Mouse (Mus musculus) CH12.LX (cell line): ENCODE measurements around the gene Dkk3. TPM values are rescaled to one million over a fixed set of nuclear protein-coding genes. Genes with fewer than 3 reads are reported as not detected.

Experiments
- DNase-seq: peaks from one replicate; pipeline ENCODE4 v3.0.0-alpha.2; 2013; ENCODE audit errors: extremely low read depth
- H3K27ac ChIP-seq: 2 replicates; pipeline ENCODE4 v1.5.1; 2012; ENCODE audit warnings: low read depth, mild to moderate bottlenecking, control low read depth, moderate library complexity; ENCODE audit not compliant: insufficient read depth
- H3K27me3 ChIP-seq: replicated peaks from 2 replicates; pipeline ENCODE3; 2012; ENCODE audit warnings: inconsistent platforms
- H3K36me3 ChIP-seq, 2 experiments: replicated peaks in 1 of 2; 2 replicates each; pipeline versions ENCODE3 to v1.6.1; 2012; ENCODE audit warnings: inconsistent platforms in 1 of 2, low read length in 1 of 2, mild to moderate bottlenecking in 1 of 2, mixed read lengths in 1 of 2, moderate library complexity in 1 of 2; ENCODE audit not compliant: control insufficient read depth in 1 of 2, insufficient read depth in 1 of 2
- H3K4me1 ChIP-seq, 2 experiments: 2 replicates each; pipeline ENCODE4 v1.6.1; 2012; ENCODE audit warnings: inconsistent platforms in 1 of 2, moderate library complexity in 1 of 2; ENCODE audit not compliant: insufficient read depth in 2 of 2, control insufficient read depth in 1 of 2
- H3K4me2 ChIP-seq: 2 replicates; pipeline ENCODE4 v1.6.1; 2012; ENCODE audit warnings: low read depth, mild to moderate bottlenecking, control low read depth; ENCODE audit not compliant: poor library complexity, insufficient read depth, severe bottlenecking
- H3K4me3 ChIP-seq, 3 experiments: fragments of 150-350 bp in 1 of 3; sonication (generic) in 1 of 3; replicated peaks in 1 of 3; 2 replicates each; pipeline versions ENCODE3 to v1.5.1; 2011 to 2012; ENCODE audit warnings: low read depth in 2 of 3, low read length in 2 of 3, mild to moderate bottlenecking in 2 of 3, moderate library complexity in 2 of 3, control low read depth in 1 of 3, improper control_type of control experiment in 1 of 3, inconsistent platforms in 1 of 3, mixed read lengths in 1 of 3; ENCODE audit not compliant: poor library complexity in 1 of 3
- H3K79me2 ChIP-seq: replicated peaks from 2 replicates; pipeline ENCODE4 v1.6.1; 2012; ENCODE audit warnings: mild to moderate bottlenecking, moderate library complexity; ENCODE audit not compliant: control insufficient read depth, poor library complexity, insufficient read depth, severe bottlenecking; ENCODE audit errors: extremely low read depth
- H3K9ac ChIP-seq: 2 replicates; pipeline ENCODE4 v1.6.1; 2012; ENCODE audit warnings: low read depth, mild to moderate bottlenecking, control low read depth, moderate library complexity; ENCODE audit not compliant: insufficient read depth
- H3K9me3 ChIP-seq: replicated peaks from 2 replicates; pipeline ENCODE3; 2012; ENCODE audit warnings: low read length, inconsistent platforms, mixed read lengths
- BHLHE40 ChIP-seq: IDR thresholded peaks from 2 replicates; pipeline ENCODE4 v1.6.1; 2011; ENCODE audit warnings: mild to moderate bottlenecking, low read depth, low read length, improper control_type of control experiment
- CHD1 ChIP-seq: IDR thresholded peaks from 2 replicates; pipeline ENCODE4 v1.6.1; 2012; ENCODE audit warnings: low read depth, low read length, improper control_type of control experiment, inconsistent platforms
- CHD2 ChIP-seq: IDR thresholded peaks from 2 replicates; pipeline ENCODE4 v1.6.1; 2011; ENCODE audit warnings: low read length, improper control_type of control experiment
- CTCF ChIP-seq, 2 experiments: IDR thresholded peaks in 1 of 2; conservative IDR thresholded peaks in 1 of 2; 2 replicates each; pipeline ENCODE4 v1.5.1; 2011 to 2012; ENCODE audit warnings: low read depth in 2 of 2, low read length in 2 of 2, improper control_type of control experiment in 1 of 2, inconsistent platforms in 1 of 2, mild to moderate bottlenecking in 1 of 2, moderate library complexity in 1 of 2
- E2F4 ChIP-seq: IDR thresholded peaks from 2 replicates; pipeline ENCODE4 v1.6.1; 2011; ENCODE audit warnings: low read depth, low read length, improper control_type of control experiment; ENCODE audit not compliant: insufficient replicate concordance
- ELF1 ChIP-seq: IDR thresholded peaks from 2 replicates; pipeline ENCODE4 v1.6.1; 2014; ENCODE audit warnings: low read depth, mild to moderate bottlenecking, inconsistent platforms, low read length, improper control_type of control experiment
- EP300 ChIP-seq: IDR thresholded peaks from 2 replicates; pipeline ENCODE4 v1.6.1; 2011; ENCODE audit warnings: low read length, improper control_type of control experiment
- ETS1 ChIP-seq: conservative IDR thresholded peaks from 2 replicates; pipeline ENCODE4 v1.6.1; 2012; ENCODE audit warnings: low read depth, mild to moderate bottlenecking, inconsistent platforms, low read length, improper control_type of control experiment, moderate library complexity
- HCFC1 ChIP-seq: IDR thresholded peaks from 2 replicates; pipeline ENCODE4 v1.6.1; 2012; ENCODE audit warnings: low read depth, mild to moderate bottlenecking, inconsistent platforms, low read length, improper control_type of control experiment
- IRF4 ChIP-seq: IDR thresholded peaks from 2 replicates; pipeline ENCODE4 v1.6.1; 2014; ENCODE audit warnings: low read depth, mild to moderate bottlenecking, inconsistent platforms, low read length, improper control_type of control experiment
- JUND ChIP-seq: conservative IDR thresholded peaks from 2 replicates; pipeline ENCODE4 v1.6.1; 2011; ENCODE audit warnings: low read depth, low read length, improper control_type of control experiment
- KAT2A ChIP-seq: IDR thresholded peaks from 2 replicates; pipeline ENCODE4 v1.6.1; 2012; ENCODE audit warnings: low read length, improper control_type of control experiment, inconsistent platforms; ENCODE audit not compliant: insufficient replicate concordance
- MAX ChIP-seq: IDR thresholded peaks from 2 replicates; pipeline ENCODE4 v1.6.1; 2011; ENCODE audit warnings: low read length, improper control_type of control experiment
- MAZ ChIP-seq: IDR thresholded peaks from 2 replicates; pipeline ENCODE4 v1.6.1; 2012; ENCODE audit warnings: low read depth, mild to moderate bottlenecking, inconsistent platforms, low read length, improper control_type of control experiment, moderate library complexity
- MEF2A ChIP-seq: IDR thresholded peaks from 2 replicates; pipeline ENCODE4 v1.6.1; 2014; ENCODE audit warnings: low read depth, mild to moderate bottlenecking, inconsistent platforms, low read length, improper control_type of control experiment, borderline replicate concordance
- MYC ChIP-seq: IDR thresholded peaks from 2 replicates; pipeline ENCODE4 v1.6.1; 2011; ENCODE audit warnings: low read depth, mild to moderate bottlenecking, improper control_type of control experiment, low read length
- NRF1 ChIP-seq: IDR thresholded peaks from 2 replicates; pipeline ENCODE4 v1.6.1; 2014; ENCODE audit warnings: low read depth, mild to moderate bottlenecking, inconsistent platforms, low read length, improper control_type of control experiment, moderate library complexity
- PAX5 ChIP-seq: IDR thresholded peaks from 2 replicates; pipeline ENCODE4 v1.6.1; 2012; ENCODE audit warnings: low read length, inconsistent platforms, mixed read lengths
- POLR2A ChIP-seq: IDR thresholded peaks from 2 replicates; pipeline ENCODE4 v1.6.1; 2011; ENCODE audit warnings: low read depth, mild to moderate bottlenecking, improper control_type of control experiment, low read length
- POLR2AphosphoS2 ChIP-seq: IDR thresholded peaks from 2 replicates; pipeline ENCODE4 v1.6.1; 2011; ENCODE audit warnings: low read depth, low read length, improper control_type of control experiment
- SIN3A ChIP-seq: IDR thresholded peaks from 2 replicates; pipeline ENCODE4 v1.6.1; 2012; ENCODE audit warnings: low read length, improper control_type of control experiment, inconsistent platforms
- UBTF ChIP-seq: IDR thresholded peaks from 2 replicates; pipeline ENCODE4 v1.6.1; 2012; ENCODE audit warnings: low read depth, mild to moderate bottlenecking, inconsistent platforms, low read length, improper control_type of control experiment, moderate library complexity
- USF1 ChIP-seq: IDR thresholded peaks from 2 replicates; pipeline ENCODE4 v1.6.1; 2014; ENCODE audit warnings: low read depth, mild to moderate bottlenecking, inconsistent platforms, low read length, improper control_type of control experiment
- USF2 ChIP-seq: conservative IDR thresholded peaks from 2 replicates; pipeline ENCODE4 v1.6.1; 2011; ENCODE audit warnings: low read depth, low read length, improper control_type of control experiment
- ZKSCAN1 ChIP-seq: IDR thresholded peaks from 2 replicates; pipeline ENCODE4 v1.6.1; 2012; ENCODE audit warnings: low read depth, inconsistent platforms, low read length, improper control_type of control experiment, borderline replicate concordance
- dilution Hi-C: fragments of 300-500 bp; cut with MboI; formaldehyde crosslinking; loops from 2 replicates; pipeline ENCODE4 v1.14.3; 2020; ENCODE audit warnings: low sequenced_read_pairs; ENCODE audit not compliant: extremely low pct_unique_long_range_greater_than_20kb, extremely low pct_ligation_motif_present
- in situ Hi-C: fragments of 300-500 bp; cut with MboI; formaldehyde crosslinking; loops from 3 replicates; pipeline ENCODE4 v1.14.3; 2019; ENCODE audit warnings: low sequenced_read_pairs, low pct_ligation_motif_present, low pct_unique_long_range_greater_than_20kb, mixed read lengths
- polyA plus RNA-seq: library from polyadenylated mRNA; unstranded; fragments of >175 nt; gene quantifications from 2 replicates; pipeline ENCODE4 v1.2.1, GENCODE M21; 2012; ENCODE audit warnings: low read depth; ENCODE audit not compliant: insufficient read length
- total RNA-seq, 2 experiments: library from RNA; depleted of rRNA; stranded (reverse); fragments of 300-350 nt in 1 of 2; fragments of >200 nt in 1 of 2; gene quantifications; 2 replicates each; pipeline ENCODE4 v1.2.3; 2012 to 2014

Gene Dkk3
- total and polyA plus RNA-seq, 3 experiments: 0.38 to 0.55 (median 0.54) TPM

DNA sequence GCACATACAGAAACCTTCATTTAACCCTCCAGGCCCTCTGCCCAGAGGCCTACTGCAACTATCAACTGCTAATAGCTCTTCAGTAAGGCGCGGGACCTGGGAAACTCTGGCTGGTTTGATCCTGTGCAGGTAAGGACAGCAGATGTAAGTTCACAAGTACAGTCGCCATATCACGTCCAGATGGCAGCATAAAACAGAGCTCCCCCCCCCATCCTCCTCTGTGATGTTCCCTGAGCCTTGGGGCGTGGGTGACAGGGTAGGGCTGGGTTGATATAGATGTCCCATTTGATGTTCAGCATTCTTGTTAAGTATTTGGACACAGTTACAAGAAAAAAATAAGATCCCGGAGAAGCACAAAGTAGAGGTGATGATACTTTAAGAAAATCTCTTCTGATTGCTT, 46.7 kb upstream of the Dkk3 start:
- Histone ChIP-seq H3K36me3 (no peaks in the 10 kb centered on the region), H3K4me1 (peaks cover 5 to 19% of the 10 kb centered on the region in 2 experiments; a peak in 3 of 4 replicates), H3K4me3 (no peak overlapping the region), H3K4me2 (no peak overlapping the region), H3K79me2 (no peaks in the 10 kb centered on the region), H3K27me3 (peaks cover 7% of the 10 kb centered on the region), H3K27ac (no peak overlapping the region), H3K9me3 (peaks cover 7% of the 10 kb centered on the region), H3K9ac (no peak overlapping the region)
- DNase-seq: no peak
- dilution Hi-C loops (no loop called here), in situ Hi-C loops (no loop called here)
- TF ChIP-seq ETS1 (no peak), CHD2 (no peak), ZKSCAN1 (no peak), POLR2AphosphoS2 (no peak), USF2 (no peak), SIN3A (no peak), CTCF (conservative IDR thresholded peaks at IDR 0.05 in 1 of 2, IDR thresholded peaks at IDR 0.05 in 1 of 2; ENCODE audit: low read depth in 2 of 2, low read length in 2 of 2) (no peak), POLR2A (no peak), MYC (no peak), CHD1 (no peak), USF1 (no peak), KAT2A (no peak), MAX (no peak), ELF1 (no peak), IRF4 (no peak), E2F4 (no peak)

DNA sequence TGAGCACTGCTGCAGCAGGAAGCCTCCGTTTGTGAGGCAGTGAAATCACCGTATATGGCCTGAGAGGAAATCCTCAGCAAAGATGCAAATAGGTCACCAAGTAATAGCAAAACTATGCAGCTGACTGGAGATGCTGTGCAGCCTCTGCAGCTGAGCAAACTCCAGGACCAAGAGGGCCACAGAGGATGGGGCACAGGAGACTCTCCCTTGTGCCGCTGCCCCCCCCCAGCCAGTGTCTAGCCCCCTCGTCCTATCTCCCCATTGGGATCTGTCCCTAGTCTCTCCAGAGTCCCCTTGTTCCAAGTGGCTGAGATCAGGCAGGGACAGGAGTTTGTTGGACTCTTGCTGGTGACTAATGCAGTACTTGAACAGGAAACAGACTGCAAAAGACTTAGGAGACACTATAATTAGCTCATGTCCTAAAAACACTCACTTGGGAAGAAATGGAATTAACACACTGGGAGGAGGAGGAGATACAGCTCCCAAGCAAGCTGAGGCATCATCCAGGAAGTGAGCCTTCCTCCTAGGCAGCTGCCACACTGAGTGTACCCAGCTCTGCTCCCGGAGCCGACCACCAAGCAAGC, 45.6 kb upstream of the Dkk3 start:
- Histone ChIP-seq H3K4me3 (no peak overlapping the region), H3K36me3 (no peaks in the 10 kb centered on the region), H3K79me2 (no peaks in the 10 kb centered on the region)
- TF ChIP-seq NRF1 (no peak), JUND (no peak), MEF2A (no peak), IRF4 (peak; percentile 58; the same call in 1 of the 2 replicates), ETS1 (peak; percentile 32; the same call in 1 of the 2 replicates), MAZ (no peak), UBTF (no peak), BHLHE40 (peak; percentile 59), CHD2 (no peak), MYC (no peak), HCFC1 (no peak), EP300 (0 out of 2 replicates have a peak, but pooled peaks have one; percentile 14), PAX5 (no peak)
- TF ChIP-seq, all 38 proteins: peak for 4
- H3K27ac ChIP-seq: no peak overlapping the region
- no peak overlapping the region for H3K4me2 ChIP-seq
- H3K9me3 ChIP-seq: peaks cover 7% of the 10 kb centered on the region
- no peak overlapping the region for H3K9ac ChIP-seq
- in situ Hi-C loops: no loop called here
- H3K4me1 ChIP-seq: peaks cover 5 to 19% of the 10 kb centered on the region in 2 experiments; a peak in 3 of 4 replicates
- peaks cover 9% of the 10 kb centered on the region for H3K27me3 ChIP-seq
- DNase-seq: peak; percentile 49
- dilution Hi-C loops: no loop called here
